Mouse (Mus musculus): Measurements from ENCODE around the gene Smim11.

DNA sequence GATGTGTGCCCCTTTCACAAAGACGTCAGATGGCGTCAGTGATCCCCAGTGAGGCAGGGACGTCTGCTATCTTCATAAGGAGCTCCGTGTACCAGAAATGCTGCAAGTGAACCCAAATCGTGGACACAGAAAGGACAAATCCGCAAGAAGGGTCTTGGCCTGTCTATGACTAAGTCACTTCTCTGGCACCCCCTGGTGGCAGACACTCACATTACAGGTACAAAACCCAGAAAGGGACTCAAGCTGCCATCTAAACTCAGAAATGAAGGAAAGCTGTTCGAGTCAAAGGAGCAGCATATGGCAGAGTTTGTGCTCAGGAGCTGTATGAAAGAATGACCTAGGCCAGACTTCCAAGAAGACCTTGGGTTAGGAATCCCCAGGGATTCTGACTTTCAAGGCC, 14.5 kb upstream of the Smim11 start:
- TF ChIP-seq CTCF (IDR thresholded peaks at IDR 0.05; ENCODE audit: control insufficient read depth, insufficient read depth, insufficient replicate concordance, low read depth, low read length): peak; percentile 48; the same call in 1 of the 2 replicates
- no peak for TF ChIP-seq POLR2A (IDR thresholded peaks at IDR 0.05; ENCODE audit: control insufficient read depth, low read depth, low read length)
